Mouse (Mus musculus) neural tube, embryonic 11.5 days (tissue): ENCODE measurements at regions not wholly inside any gene's neighbourhood (a gene's known extent, or its start where the extent isn't known, plus 50 kb on each side); places are given as distances from the start of the nearest gene placed in this dataset.
"Not testable (repeated sequence)": the region's sequence is repeated elsewhere in the genome, so short reads cannot be mapped to it uniquely, and the experiment has no call there.

Experiments
- ATAC-seq: fragments of 200-750 bp; cut with Nextera tagmentation; 2 replicates; pipeline ENCODE4 v1.8.0; 2017; ENCODE audit warnings: moderate number of reproducible peaks, mild to moderate bottlenecking, moderate TSS enrichment, moderate library complexity; ENCODE audit not compliant: insufficient read depth, low FRiP score, low TSS enrichment
- DNase-seq: peaks from one replicate; pipeline ENCODE4 v3.0.0-alpha.2; 2015; ENCODE audit warnings: low spot score
- H3K27ac ChIP-seq: fragments of 300-500 bp; sonication (generic); 2 replicates; pipeline ENCODE4 v1.5.1; 2014; ENCODE audit warnings: low read depth, mild to moderate bottlenecking, low read length
- H3K27me3 ChIP-seq: fragments of 300-500 bp; sonication (generic); 2 replicates; pipeline ENCODE4 v1.6.1; 2014; ENCODE audit warnings: mild to moderate bottlenecking, low read length, mixed read lengths; ENCODE audit not compliant: control insufficient read depth, insufficient read depth
- H3K36me3 ChIP-seq: fragments of 300-500 bp; sonication (generic); 2 replicates; pipeline ENCODE4 v1.6.1; 2014; ENCODE audit warnings: mild to moderate bottlenecking, low read length, moderate library complexity, mixed read lengths; ENCODE audit not compliant: control insufficient read depth, insufficient read depth
- H3K4me1 ChIP-seq: fragments of 300-500 bp; sonication (generic); 2 replicates; pipeline ENCODE4 v1.6.1; 2014; ENCODE audit warnings: low read length, mixed read lengths; ENCODE audit not compliant: control insufficient read depth, insufficient read depth
- H3K4me2 ChIP-seq: fragments of 300-500 bp; sonication (generic); 2 replicates; pipeline ENCODE4 v1.6.1; 2014; ENCODE audit warnings: low read depth, mild to moderate bottlenecking, moderate library complexity
- H3K4me3 ChIP-seq: fragments of 300-500 bp; sonication (generic); 2 replicates; pipeline ENCODE4 v1.5.1; 2014; ENCODE audit warnings: low read depth, low read length
- H3K9ac ChIP-seq: fragments of 300-500 bp; sonication (generic); 2 replicates; pipeline ENCODE4 v1.6.1; 2014; ENCODE audit warnings: mild to moderate bottlenecking, low read length
- H3K9me3 ChIP-seq: fragments of 300-500 bp; sonication (generic); 2 replicates; pipeline ENCODE4 v1.6.1; 2016; ENCODE audit warnings: low read length; ENCODE audit not compliant: control insufficient read depth
- WGBS: fragments of 180-500 bp; shearing (Covaris S2); extraction: QIAGEN DNeasy Blood & Tissue Kit; methylation state at CpG from one replicate; pipeline ENCODE4 v1.1.7; 2014; 5-methylcytosine and 5-hydroxymethylcytosine counted together

GRCm38 (mm10) chrX:33416321-33416720, 103.1 kb downstream of the Btbd35f12 start:
- not testable (repeated sequence) for H3K36me3 ChIP-seq, H3K9ac ChIP-seq, H3K4me3 ChIP-seq, ATAC-seq, H3K27ac ChIP-seq, H3K4me1 ChIP-seq, H3K4me2 ChIP-seq, H3K9me3 ChIP-seq, H3K27me3 ChIP-seq
- peak; percentile 29 for DNase-seq
- 90% methylated on average over 7 of the region's 8 CpGs for WGBS
